Mouse (Mus musculus) forebrain, postnatal 0 days (tissue): ENCODE measurements at regions not wholly inside any gene's neighbourhood (a gene's known extent, or its start where the extent isn't known, plus 50 kb on each side); places are given as distances from the start of the nearest gene placed in this dataset.

Source experiments
- ATAC-seq: fragments of 200-750 bp; cut with Nextera tagmentation; 2 replicates; pipeline ENCODE4 v1.8.0; 2017; ENCODE audit warnings: mild to moderate bottlenecking, moderate library complexity
- DNase-seq: peaks from one replicate; pipeline ENCODE4 v3.0.0-alpha.2; 2015
- H3K27ac ChIP-seq: fragments of 300-500 bp; sonication (generic); 2 replicates; pipeline ENCODE4 v1.5.1; 2014; ENCODE audit warnings: low read depth, mild to moderate bottlenecking, antibody characterized with exemption, low read length, moderate library complexity, mixed read lengths
- H3K27me3 ChIP-seq: fragments of 300-500 bp; sonication (generic); 2 replicates; pipeline ENCODE4 v1.6.1; 2014; ENCODE audit warnings: mild to moderate bottlenecking, low read length, mixed read lengths; ENCODE audit not compliant: insufficient read depth
- H3K36me3 ChIP-seq: fragments of 300-500 bp; sonication (generic); 2 replicates; pipeline ENCODE4 v1.6.1; 2014; ENCODE audit warnings: mild to moderate bottlenecking, moderate library complexity; ENCODE audit not compliant: insufficient read depth
- H3K4me1 ChIP-seq: fragments of 300-500 bp; sonication (generic); 2 replicates; pipeline ENCODE4 v1.6.1; 2014; ENCODE audit warnings: antibody characterized with exemption; ENCODE audit not compliant: insufficient read depth
- H3K4me2 ChIP-seq: fragments of 300-500 bp; sonication (generic); 2 replicates; pipeline ENCODE4 v1.6.1; 2014; ENCODE audit warnings: low read depth, mild to moderate bottlenecking, moderate library complexity
- H3K4me3 ChIP-seq: fragments of 300-500 bp; sonication (generic); 2 replicates; pipeline ENCODE4 v1.5.1; 2014; ENCODE audit warnings: low read depth, low read length, mixed read lengths
- H3K9ac ChIP-seq: fragments of 300-500 bp; sonication (generic); 2 replicates; pipeline ENCODE4 v1.6.1; 2014; ENCODE audit warnings: mild to moderate bottlenecking
- H3K9me3 ChIP-seq: fragments of 300-500 bp; sonication (generic); 2 replicates; pipeline ENCODE4 v1.6.1; 2016; ENCODE audit warnings: low read length
- CTCF ChIP-seq: sonication (generic); IDR thresholded peaks from 2 replicates; pipeline ENCODE4 v1.5.1; 2016; ENCODE audit warnings: antibody characterized with exemption, control low read depth, low read depth
- WGBS: fragments of 180-500 bp; shearing (Covaris S2); extraction: QIAGEN DNeasy Blood & Tissue Kit; methylation state at CpG from one replicate; pipeline ENCODE4 v1.1.7; 2014; 5-methylcytosine and 5-hydroxymethylcytosine counted together

GRCm38 (mm10) chr12:28969671-28970379 is 218.2 kb downstream of the Eipr1 start:
- Histone ChIP-seq H3K36me3 (no peaks in the 10 kb centered on the region), H3K9ac (no peak overlapping the region), H3K4me2 (no peak overlapping the region), H3K27ac (no peak overlapping the region), H3K27me3 (no peaks in the 10 kb centered on the region), H3K4me1 (peaks cover 8% of the 10 kb centered on the region), H3K4me3 (no peak overlapping the region), H3K9me3 (peaks cover 4% of the 10 kb centered on the region; the same call in 1 of the 2 replicates)
- TF ChIP-seq CTCF: no peak
- 61% methylated on average over 2 of the region's 2 CpGs for WGBS
- ATAC-seq: no peak
- DNase-seq: no peak

- H3K9ac ChIP-seq: no peak overlapping the region
- H3K36me3 ChIP-seq: no peaks in the 10 kb centered on the region
- H3K27ac ChIP-seq: peak overlapping the region; percentile 71
- peak; percentile 83 for DNase-seq
- H3K4me2 ChIP-seq: no peak overlapping the region
- no peak overlapping the region for H3K4me3 ChIP-seq
- peaks cover 4% of the 10 kb centered on the region; the same call in 1 of the 2 replicates for H3K9me3 ChIP-seq
- no peaks in the 10 kb centered on the region for H3K27me3 ChIP-seq
- ATAC-seq: peak; percentile 94
- peaks cover 9% of the 10 kb centered on the region for H3K4me1 ChIP-seq
- peak; percentile 66 for TF ChIP-seq CTCF
- WGBS: 6% methylated on average over 6 of the region's 6 CpGs
Measured at GRCm38 (mm10) chr12:28974571-28975041, 223.0 kb downstream of the Eipr1 start.

GRCm38 (mm10) chr12:28975249-28975648 is 223.6 kb downstream of the Eipr1 start:
- peak; percentile 42 for ATAC-seq
- TF ChIP-seq CTCF: no peak
- Histone ChIP-seq H3K4me1 (peaks cover 9% of the 10 kb centered on the region), H3K27ac (peak overlapping the region; percentile 71; the same call in 1 of the 2 replicates), H3K9me3 (peaks cover 4% of the 10 kb centered on the region; the same call in 1 of the 2 replicates), H3K9ac (no peak overlapping the region), H3K4me3 (no peak overlapping the region), H3K4me2 (no peak overlapping the region), H3K27me3 (no peaks in the 10 kb centered on the region), H3K36me3 (no peaks in the 10 kb centered on the region)
- 87% methylated on average over 5 of the region's 5 CpGs for WGBS
- no peak for DNase-seq

- no peak overlapping the region for H3K4me2 ChIP-seq
- no peaks in the 10 kb centered on the region for H3K9me3 ChIP-seq
- H3K4me3 ChIP-seq: no peak overlapping the region
- no peaks in the 10 kb centered on the region for H3K36me3 ChIP-seq
- no peak overlapping the region for H3K9ac ChIP-seq
- H3K27me3 ChIP-seq: no peaks in the 10 kb centered on the region
- 74% methylated on average over 7 of the region's 7 CpGs for WGBS
- peak; percentile 34 for TF ChIP-seq CTCF
- ATAC-seq (peak; percentile 51), DNase-seq (peak; percentile 44)
- H3K4me1 ChIP-seq: peaks cover 2% of the 10 kb centered on the region
- H3K27ac ChIP-seq: no peak overlapping the region
Measured at GRCm38 (mm10) chr12:28979679-28980078, 228.1 kb downstream of the Eipr1 start.

DNA sequence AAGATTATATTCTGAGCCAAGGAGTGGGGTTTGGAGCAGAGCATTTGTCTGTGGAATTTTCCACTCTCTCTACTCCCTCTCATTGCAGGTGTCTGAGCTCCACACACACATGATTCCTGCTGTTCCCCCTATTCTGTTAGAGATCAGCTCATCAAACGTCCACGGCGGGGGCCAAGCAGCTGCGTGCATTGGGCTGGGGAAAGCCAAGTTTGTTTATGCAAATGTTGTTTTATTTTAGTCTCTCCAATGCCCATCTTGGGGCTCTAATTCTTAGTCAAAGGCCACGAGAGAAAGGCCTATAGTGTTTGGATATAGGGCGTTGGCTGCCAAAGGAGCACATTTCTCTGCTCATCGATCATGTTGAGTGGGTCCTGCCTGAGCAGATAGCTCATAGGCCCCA is 234.6 kb downstream of the Eipr1 start:
- Histone ChIP-seq H3K36me3 (no peaks in the 10 kb centered on the region), H3K27ac (no peak overlapping the region), H3K4me1 (no peaks in the 10 kb centered on the region), H3K4me2 (no peak overlapping the region), H3K4me3 (no peak overlapping the region), H3K9me3 (no peaks in the 10 kb centered on the region), H3K27me3 (no peaks in the 10 kb centered on the region), H3K9ac (no peak overlapping the region)
- TF ChIP-seq CTCF: no peak
- ATAC-seq: no peak
- 61% methylated on average over 7 of the region's 7 CpGs for WGBS
- DNase-seq: no peak

GRCm38 (mm10) chr12:28997474-28998192 is 246.0 kb downstream of the Eipr1 start:
- no peak overlapping the region for H3K4me3 ChIP-seq
- no peaks in the 10 kb centered on the region for H3K4me1 ChIP-seq
- 71% methylated on average over 15 of the region's 15 CpGs for WGBS
- TF ChIP-seq CTCF: no peak
- H3K4me2 ChIP-seq: no peak overlapping the region
- DNase-seq (no peak), ATAC-seq (no peak)
- no peak overlapping the region for H3K27ac ChIP-seq
- no peaks in the 10 kb centered on the region for H3K36me3 ChIP-seq
- no peak overlapping the region for H3K9ac ChIP-seq
- no peaks in the 10 kb centered on the region for H3K27me3 ChIP-seq
- no peaks in the 10 kb centered on the region for H3K9me3 ChIP-seq

DNA sequence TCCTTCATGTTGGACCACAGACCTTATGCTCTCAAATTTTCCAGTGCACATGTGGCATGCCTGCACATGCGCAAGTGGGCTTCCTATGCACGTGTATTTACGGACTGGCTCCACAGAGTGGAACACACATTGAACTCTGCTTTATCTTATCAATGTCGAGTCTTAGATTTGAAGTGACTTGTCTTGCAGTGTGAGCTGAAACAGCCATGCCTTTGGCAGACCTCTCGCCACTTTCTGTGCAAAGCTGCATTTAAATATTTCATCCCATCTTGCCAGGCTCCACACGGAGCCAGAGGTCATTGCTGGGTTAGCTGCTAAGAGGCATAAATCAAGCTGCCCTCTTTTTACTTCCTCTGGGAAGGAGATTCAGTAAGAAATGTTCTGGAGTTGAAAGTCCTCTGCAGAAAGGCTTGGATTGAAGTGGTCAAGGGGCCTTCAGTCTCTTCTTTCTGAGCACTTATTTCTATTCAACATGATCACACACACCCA is 248.4 kb downstream of the Eipr1 start:
- Histone ChIP-seq H3K9ac (no peak overlapping the region), H3K4me2 (no peak overlapping the region), H3K36me3 (no peaks in the 10 kb centered on the region), H3K4me3 (no peak overlapping the region), H3K27me3 (no peaks in the 10 kb centered on the region), H3K9me3 (no peaks in the 10 kb centered on the region), H3K4me1 (no peaks in the 10 kb centered on the region), H3K27ac (no peak overlapping the region)
- TF ChIP-seq CTCF: no peak
- ATAC-seq (no peak), DNase-seq (no peak)
- 81% methylated on average over 6 of the region's 6 CpGs for WGBS
